Mouse (Mus musculus) limb, embryonic 14.5 days (tissue): ENCODE data around the gene Fads2. TPM values are rescaled to one million over a fixed set of nuclear protein-coding genes. Genes with fewer than 3 reads are reported as not detected.
A peak's percentile ranks its signal among the peaks of the same experiment; 100 is the strongest.

ENCODE experiments used
- ATAC-seq: fragments of 200-750 bp; cut with Nextera tagmentation; 2 replicates; pipeline ENCODE4 v1.8.0; 2017; ENCODE audit warnings: low read depth, moderate number of reproducible peaks, moderate TSS enrichment; ENCODE audit not compliant: low FRiP score
- DNase-seq: peaks from one replicate; pipeline ENCODE4 v3.0.0-alpha.2; 2015; ENCODE audit warnings: low spot score
- H3K27ac ChIP-seq: fragments of 300-500 bp; sonication (generic); replicated peaks from 2 replicates; pipeline ENCODE4 v1.5.1; 2014; ENCODE audit warnings: low read depth, mild to moderate bottlenecking, low read length, moderate library complexity, mixed read lengths
- H3K27me3 ChIP-seq: fragments of 300-500 bp; sonication (generic); 2 replicates; pipeline ENCODE4 v1.6.1; 2014; ENCODE audit warnings: low read length, mixed read lengths; ENCODE audit not compliant: control insufficient read depth, insufficient read depth
- H3K36me3 ChIP-seq: fragments of 300-500 bp; sonication (generic); 2 replicates; pipeline ENCODE4 v1.6.1; 2014; ENCODE audit warnings: mild to moderate bottlenecking, low read length, moderate library complexity, mixed read lengths; ENCODE audit not compliant: control insufficient read depth, insufficient read depth
- H3K4me1 ChIP-seq: fragments of 300-500 bp; sonication (generic); 2 replicates; pipeline ENCODE4 v1.6.1; 2014; ENCODE audit warnings: antibody characterized with exemption, low read length, mixed read lengths; ENCODE audit not compliant: control insufficient read depth, insufficient read depth
- H3K4me2 ChIP-seq: fragments of 300-500 bp; sonication (generic); replicated peaks from 2 replicates; pipeline ENCODE4 v1.6.1; 2014; ENCODE audit warnings: low read depth, mild to moderate bottlenecking, low read length, moderate library complexity; ENCODE audit not compliant: severe bottlenecking
- H3K4me3 ChIP-seq: fragments of 300-500 bp; sonication (generic); replicated peaks from 2 replicates; pipeline ENCODE4 v1.5.1; 2014; ENCODE audit warnings: low read length
- H3K9ac ChIP-seq: fragments of 300-500 bp; sonication (generic); 2 replicates; pipeline ENCODE4 v1.6.1; 2014; ENCODE audit warnings: mild to moderate bottlenecking, low read depth, low read length, moderate library complexity; ENCODE audit not compliant: severe bottlenecking
- H3K9me3 ChIP-seq: fragments of 300-500 bp; sonication (generic); 2 replicates; pipeline ENCODE4 v1.6.1; 2016; ENCODE audit warnings: low read length; ENCODE audit not compliant: control insufficient read depth
- POLR2A ChIP-seq: fragments of 200-500 bp; IDR thresholded peaks from 2 replicates; pipeline ENCODE4 v1.8.0; 2012; ENCODE audit warnings: inconsistent platforms, mild to moderate bottlenecking, moderate library complexity, borderline replicate concordance; ENCODE audit not compliant: insufficient read depth, insufficient read length; ENCODE audit errors: extremely low read depth
- WGBS: fragments of 180-500 bp; shearing (Covaris S2); extraction: QIAGEN DNeasy Blood & Tissue Kit; methylation state at CpG from one replicate; pipeline ENCODE4 v1.1.7; 2014; 5-methylcytosine and 5-hydroxymethylcytosine counted together
- polyA plus RNA-seq, 2 experiments: library from polyadenylated mRNA; depleted of rRNA in 1 of 2; stranded (reverse) in 1 of 2; unstranded in 1 of 2; fragments of >200 nt; fragmentation: Nextera tagmentation in 1 of 2; extraction: Ambion mirVana in 1 of 2; gene quantifications; 2 replicates each; pipeline versions ENCODE4 v1.2.1 to v1.2.3; 2012 to 2014

Gene Fads2
- polyA plus RNA-seq, 2 experiments: 26.4 to 80.3 TPM

DNA sequence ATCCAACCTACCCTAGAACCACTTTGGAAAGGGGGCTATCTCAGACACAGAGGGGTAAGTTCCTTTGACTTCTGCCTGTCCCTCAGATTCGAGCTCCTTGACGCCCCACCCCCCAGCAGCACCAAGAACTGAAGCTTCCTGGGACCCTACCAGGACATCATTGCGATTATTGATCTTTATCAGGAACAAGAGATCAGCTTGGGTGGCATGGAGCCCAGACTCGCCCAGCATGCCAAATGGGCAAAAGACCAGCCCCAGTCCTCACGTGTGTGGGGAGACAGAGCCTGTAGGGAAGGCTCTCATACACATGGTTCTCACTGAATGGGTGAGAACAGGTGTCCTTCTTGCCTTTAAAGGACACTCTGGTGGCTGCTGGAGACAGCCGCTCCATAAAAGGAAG, 2.7 kb upstream of the Fads2 start:
- Histone ChIP-seq H3K4me2 (no peak overlapping the region), H3K27me3 (no peaks in the 10 kb centered on the region), H3K36me3 (no peaks in the 10 kb centered on the region), H3K4me1 (peaks cover 13% of the 10 kb centered on the region), H3K4me3 (no peak overlapping the region), H3K9me3 (no peaks in the 10 kb centered on the region), H3K9ac (no peak overlapping the region), H3K27ac (no peak overlapping the region)
- TF ChIP-seq POLR2A: no peak
- ATAC-seq (no peak), DNase-seq (no peak)
- whole genome bisulfite sequencing: 85% methylated on average over 6 of the region's 6 CpGs

DNA sequence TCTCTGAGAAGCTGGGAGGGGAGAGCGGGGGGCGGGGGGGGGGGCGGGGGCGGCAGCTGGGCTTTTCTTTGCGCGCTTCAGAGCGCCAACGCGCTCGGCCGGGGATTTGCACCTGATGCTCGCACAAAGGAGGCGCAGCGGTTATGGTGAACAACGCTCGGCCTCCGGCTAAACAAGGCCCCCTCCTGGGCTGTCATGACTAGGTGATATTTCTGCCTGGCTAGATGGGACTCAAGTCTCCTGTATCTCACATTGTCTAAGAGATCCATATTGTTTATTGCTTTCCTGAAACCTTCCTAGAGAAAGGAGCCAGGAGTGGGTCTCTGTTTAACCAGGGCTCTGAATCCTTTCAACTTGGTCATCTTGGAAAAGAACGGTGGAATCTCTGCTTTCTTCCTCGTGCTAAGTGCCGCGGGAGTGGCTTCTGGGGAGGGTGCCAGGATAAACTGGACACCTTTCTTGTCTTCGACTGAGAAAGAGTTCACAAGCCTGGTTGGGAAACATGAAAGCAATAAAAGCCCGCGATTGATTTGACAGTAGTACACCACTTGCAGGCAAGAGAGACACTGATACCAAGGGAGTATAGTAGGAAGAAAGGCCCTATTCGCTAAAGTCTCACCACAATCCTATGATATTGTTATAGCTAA, 631 bp upstream of the Fads2 start:
- H3K36me3 ChIP-seq: no peaks in the 10 kb centered on the region; the same call in 1 of the 2 replicates
- no peaks in the 10 kb centered on the region for H3K27me3 ChIP-seq
- H3K9me3 ChIP-seq: no peaks in the 10 kb centered on the region
- H3K27ac ChIP-seq: peak overlapping the region; percentile 84
- no peak for DNase-seq
- ATAC-seq: peak; percentile 49; the same call in 1 of the 2 replicates
- H3K4me2 ChIP-seq: peak overlapping the region; percentile 72
- peaks cover 18% of the 10 kb centered on the region for H3K4me1 ChIP-seq
- TF ChIP-seq POLR2A: no peak; the same call in 1 of the 2 replicates
- peak overlapping the region; percentile 73 for H3K9ac ChIP-seq
- H3K4me3 ChIP-seq: peak overlapping the region; percentile 72
- 3% methylated on average over 21 of the region's 25 CpGs for WGBS

DNA sequence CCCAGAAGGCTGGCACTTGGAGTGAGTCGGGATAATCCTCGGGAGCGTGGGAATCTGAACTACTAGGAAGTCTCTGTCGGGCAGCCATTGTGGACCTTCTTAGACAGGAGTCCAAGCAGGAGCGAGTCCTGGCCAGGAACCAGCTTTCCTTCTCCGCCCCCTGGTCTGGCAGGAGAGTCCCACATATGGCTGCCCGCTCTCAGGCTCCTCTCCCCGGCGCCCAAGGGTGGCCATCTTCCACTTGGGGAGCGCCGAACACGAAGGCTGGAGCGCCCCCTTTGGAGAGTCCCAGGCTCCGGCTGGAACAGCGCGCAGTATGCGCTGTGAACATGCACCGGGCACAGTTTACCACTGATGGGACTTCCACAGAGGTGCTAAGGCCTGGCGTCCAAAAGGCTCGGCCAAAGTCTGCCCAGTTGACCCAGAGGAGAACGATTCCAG, 895 bp downstream of the Fads2 start:
- ATAC-seq (peak; percentile 36), DNase-seq (peak; percentile 78)
- under 1% methylated on average over 20 of the region's 21 CpGs for WGBS
- Histone ChIP-seq H3K4me1 (peaks cover 18% of the 10 kb centered on the region), H3K9me3 (no peaks in the 10 kb centered on the region), H3K4me3 (peak overlapping the region; percentile 72), H3K36me3 (peaks cover 12% of the 10 kb centered on the region), H3K4me2 (peak overlapping the region; percentile 72), H3K27me3 (no peaks in the 10 kb centered on the region), H3K9ac (peak overlapping the region; percentile 73), H3K27ac (peak overlapping the region; percentile 84)
- no peak for TF ChIP-seq POLR2A

- peaks cover 27% of the 10 kb centered on the region for H3K36me3 ChIP-seq
- no peak overlapping the region for H3K4me3 ChIP-seq
- no peak for TF ChIP-seq POLR2A
- H3K27me3 ChIP-seq: no peaks in the 10 kb centered on the region
- H3K4me2 ChIP-seq: no peak overlapping the region
- peaks cover 18% of the 10 kb centered on the region for H3K4me1 ChIP-seq
- 87% methylated on average over 5 of the region's 5 CpGs for WGBS
- H3K9me3 ChIP-seq: no peaks in the 10 kb centered on the region
- H3K9ac ChIP-seq: no peak overlapping the region
- no peak for ATAC-seq
- no peak for DNase-seq
- no peak overlapping the region for H3K27ac ChIP-seq
These were observed 3.7 kb downstream of the Fads2 start for GRCm38 (mm10) chr19:10097826-10098225.

GRCm38 (mm10) chr19:10096371-10096876, 5.1 kb downstream of the Fads2 start:
- H3K27ac ChIP-seq: no peak overlapping the region
- H3K4me1 ChIP-seq: peaks cover 14% of the 10 kb centered on the region
- ATAC-seq: no peak
- TF ChIP-seq POLR2A: no peak
- DNase-seq: no peak
- H3K9me3 ChIP-seq: no peaks in the 10 kb centered on the region
- peaks cover 30% of the 10 kb centered on the region for H3K36me3 ChIP-seq
- no peak overlapping the region for H3K9ac ChIP-seq
- no peaks in the 10 kb centered on the region for H3K27me3 ChIP-seq
- no peak overlapping the region for H3K4me2 ChIP-seq
- no peak overlapping the region for H3K4me3 ChIP-seq
- WGBS: 70% methylated on average over 2 of the region's 2 CpGs

DNA sequence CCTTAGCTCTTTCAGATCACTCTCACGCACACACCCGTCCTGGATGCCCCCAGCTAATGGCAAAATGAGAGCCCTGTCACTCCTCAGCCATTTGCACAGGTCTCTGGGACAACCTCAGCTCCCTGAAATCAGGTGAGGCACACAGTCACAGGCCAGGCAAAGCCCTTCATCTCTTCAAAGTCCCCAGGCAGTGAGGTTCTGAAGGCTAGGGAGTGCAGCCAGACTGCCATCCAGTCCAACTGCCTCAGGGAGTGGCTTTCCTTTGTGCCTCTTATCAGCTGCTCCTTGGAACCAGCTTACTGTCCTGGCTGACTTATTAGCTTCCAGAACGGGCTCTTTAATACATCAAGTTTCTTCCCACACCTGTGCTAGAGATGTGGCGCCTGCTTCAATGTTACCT, 6.9 kb downstream of the Fads2 start:
- ATAC-seq (no peak), DNase-seq (no peak)
- H3K4me3 ChIP-seq: no peak overlapping the region
- H3K36me3 ChIP-seq: peaks cover 47% of the 10 kb centered on the region
- no peak overlapping the region for H3K4me2 ChIP-seq
- 85% methylated on average over 4 of the region's 4 CpGs for WGBS
- H3K27me3 ChIP-seq: no peaks in the 10 kb centered on the region
- no peak for TF ChIP-seq POLR2A
- H3K27ac ChIP-seq: no peak overlapping the region
- H3K9ac ChIP-seq: no peak overlapping the region
- H3K9me3 ChIP-seq: no peaks in the 10 kb centered on the region
- H3K4me1 ChIP-seq: peaks cover 8% of the 10 kb centered on the region
